26 mouse cellular contexts compared by ENCODE assay signal in the genomic region with DNA sequence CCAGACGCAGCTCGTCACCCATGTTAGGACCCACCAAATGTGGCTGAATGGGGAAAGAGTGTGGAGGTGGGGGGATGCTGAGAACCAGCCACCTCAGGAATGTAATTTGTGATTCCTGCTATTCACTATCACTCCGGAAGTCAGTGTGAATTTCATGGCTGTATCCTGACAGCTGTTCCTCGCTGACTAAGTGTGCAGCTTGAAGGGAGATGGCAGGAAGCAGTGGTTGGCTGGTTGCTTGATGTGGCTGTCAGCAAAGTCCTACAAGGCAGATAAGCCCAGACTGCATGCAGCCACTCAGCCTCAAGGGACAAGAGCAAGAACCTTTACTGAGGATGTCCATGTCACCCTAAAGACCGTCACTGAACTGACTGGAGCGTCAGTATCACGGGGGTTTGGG.
A peak's percentile ranks its signal among the peaks of the same experiment; 100 is the strongest.
DNase-seq lines count a peak whose midpoint lies in the region; ATAC-seq lines count a peak whose summit lies in the region.
"Had no signal": no experiment of that assay in that cellular context is flagged by ENCODE, and none has a peak within 500 bp of the region (broad histone marks: within the 10 kb centered on the region; RNA-seq: fewer than 3 reads in every experiment).

No protein-coding gene starts in this region.

- ATAC-seq in heart, embryonic 15.5 days (replicated peaks; ENCODE audit: insufficient number of reproducible peaks, insufficient read depth, low FRiP score, low read depth), result no peak; the same call in 1 of the 2 replicates
- ATAC-seq in granulocyte monocyte progenitor cell, adult 5-6 weeks (replicated peaks; ENCODE audit: poor library complexity, severe bottlenecking), result no peak
- ATAC-seq: forebrain, embryonic 13.5 days; hindbrain, postnatal 0 days; intestine, embryonic 15.5 days had no signal

- no peaks in the 10 kb centered on the region for H3K36me3 ChIP-seq in heart, embryonic 10.5 days
- H3K36me3 ChIP-seq in heart, embryonic 15.5 days, result no peaks in the 10 kb centered on the region; the same call in 1 of the 2 replicates
- H3K36me3 ChIP-seq: hindbrain, embryonic 12.5 days; intestine, embryonic 15.5 days; limb, embryonic 15.5 days; liver, embryonic 15.5 days; stomach, embryonic 15.5 days had no signal

- no peaks in the 10 kb centered on the region for H3K9me3 ChIP-seq in heart, embryonic 10.5 days
- no peaks in the 10 kb centered on the region for H3K9me3 ChIP-seq in heart, embryonic 15.5 days (replicated peaks)
- H3K9me3 ChIP-seq: forebrain, embryonic 13.5 days; hindbrain, embryonic 12.5 days; intestine, embryonic 15.5 days; limb, embryonic 15.5 days; liver, embryonic 15.5 days; stomach, embryonic 15.5 days had no signal

- DNase-seq in heart, embryonic 10.5 days (ENCODE audit: low spot score), result peak; percentile 85
- no peak for DNase-seq in heart, adult 8-10 months (ENCODE audit: low spot score)
- no peak for DNase-seq in heart, adult 9 months (ENCODE audit: low spot score in 2 of 2)
- peak; percentile 55 for DNase-seq in brain, adult 2 months (ENCODE audit: low read depth, low spot score)
- DNase-seq in mesoderm, embryonic 11.5 days (ENCODE audit: low read depth, low spot score), result peak; percentile 4
- DNase-seq in kidney, postnatal 10 days, result no peak
- DNase-seq: adrenal gland, postnatal 25 days; cerebellum, adult 18-20 months; cerebellum, postnatal 10 days; gastrocnemius, postnatal 10 days; kidney, adult 2 months; layer of hippocampus, postnatal 36 days; left cerebral cortex, postnatal 4 days; lung, postnatal 36 days; midbrain, embryonic 14.5 days; right cerebral cortex, postnatal 25 days had no signal

- 0 out of 2 replicates have a peak overlapping the region, but pooled peaks have one; percentile 9 for H3K4me3 ChIP-seq in heart, embryonic 10.5 days
- H3K4me3 ChIP-seq in heart, embryonic 15.5 days, result no peak overlapping the region
- H3K4me3 ChIP-seq: forebrain, embryonic 13.5 days; hindbrain, embryonic 12.5 days; intestine, embryonic 15.5 days; limb, embryonic 15.5 days; liver, embryonic 15.5 days; stomach, embryonic 15.5 days had no signal

- 17% methylated on average over 7 of the region's 7 CpGs for WGBS in heart, embryonic 10.5 days
- 25% methylated on average over 7 of the region's 7 CpGs for WGBS in heart, embryonic 15.5 days

- peak overlapping the region; percentile 36; the same call in 1 of the 2 replicates for H3K27ac ChIP-seq in heart, embryonic 10.5 days
- H3K27ac ChIP-seq in heart, embryonic 15.5 days, result no peak overlapping the region
- H3K27ac ChIP-seq: forebrain, embryonic 13.5 days; hindbrain, embryonic 12.5 days; hindbrain, postnatal 0 days; intestine, embryonic 15.5 days; kidney, postnatal 0 days; limb, embryonic 15.5 days; liver, embryonic 15.5 days; stomach, embryonic 15.5 days had no signal

- 0 out of 2 replicates have a peak overlapping the region, but pooled peaks have one; percentile 5 for H3K4me2 ChIP-seq in heart, embryonic 15.5 days
- H3K4me2 ChIP-seq: forebrain, embryonic 13.5 days; hindbrain, embryonic 12.5 days; intestine, embryonic 15.5 days; limb, embryonic 15.5 days; liver, embryonic 15.5 days; stomach, embryonic 15.5 days had no signal

- no peak overlapping the region for H3K9ac ChIP-seq in heart, embryonic 15.5 days
- H3K9ac ChIP-seq: forebrain, embryonic 13.5 days; hindbrain, embryonic 12.5 days; intestine, embryonic 15.5 days; limb, embryonic 15.5 days; liver, embryonic 15.5 days; stomach, embryonic 15.5 days had no signal

- no peaks in the 10 kb centered on the region for H3K27me3 ChIP-seq in heart, embryonic 10.5 days (ENCODE audit: insufficient read depth, poor library complexity, severe bottlenecking)
- H3K27me3 ChIP-seq in heart, embryonic 15.5 days, result no peaks in the 10 kb centered on the region
- H3K27me3 ChIP-seq: forebrain, embryonic 13.5 days; hindbrain, embryonic 12.5 days; intestine, embryonic 15.5 days; limb, embryonic 15.5 days; liver, embryonic 15.5 days; stomach, embryonic 15.5 days had no signal

- H3K4me1 ChIP-seq in heart, embryonic 10.5 days, result peaks cover 40% of the 10 kb centered on the region
- peaks cover 21% of the 10 kb centered on the region for H3K4me1 ChIP-seq in heart, embryonic 15.5 days (replicated peaks)
- H3K4me1 ChIP-seq: intestine, embryonic 15.5 days; limb, embryonic 15.5 days; liver, embryonic 15.5 days; stomach, embryonic 15.5 days had no signal

Comparison
In these comparisons a context has a peak if more than half of its experiments do, and no peak if none do; other contexts are left out.
1. DNase-seq: peak in heart, embryonic 10.5 days (single experiment), brain, adult 2 months (single experiment) and mesoderm, embryonic 11.5 days (single experiment); none in heart, adult 8-10 months (single experiment), heart, adult 9 months (0 of 2) and kidney, postnatal 10 days (single experiment).